Mouse (Mus musculus) cerebral cortex, adult 2 months (tissue): Measurements from ENCODE around the gene Tnfrsf8.

Experiments used
- WGBS: fragments of 180-500 bp; shearing (Covaris S2); methylation state at CpG from one replicate; pipeline ENCODE4 v1.1.7; 2018; 5-methylcytosine and 5-hydroxymethylcytosine counted together

Gene Tnfrsf8

DNA sequence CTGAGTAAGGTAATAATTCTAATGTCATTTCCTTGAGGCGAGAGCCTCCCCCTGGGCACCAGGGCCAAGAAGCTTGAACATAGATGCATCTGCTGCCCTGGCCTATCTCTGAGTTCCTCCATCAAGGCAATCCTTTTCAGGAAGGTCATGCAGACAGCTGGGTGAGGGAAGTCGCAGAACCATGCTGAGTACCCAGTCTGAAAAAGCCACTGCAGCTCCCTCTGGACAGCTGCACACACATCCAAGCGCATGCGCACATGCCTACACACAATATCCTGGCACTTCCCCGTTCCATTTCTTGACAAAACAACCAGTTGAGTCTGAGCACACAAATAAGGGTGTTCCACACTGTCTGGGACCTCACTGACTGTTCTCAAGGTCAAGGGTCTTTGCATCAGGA lies 83.2 kb downstream of the Tnfrsf8 start:
- WGBS: 90% methylated on average over 5 of the region's 5 CpGs

DNA sequence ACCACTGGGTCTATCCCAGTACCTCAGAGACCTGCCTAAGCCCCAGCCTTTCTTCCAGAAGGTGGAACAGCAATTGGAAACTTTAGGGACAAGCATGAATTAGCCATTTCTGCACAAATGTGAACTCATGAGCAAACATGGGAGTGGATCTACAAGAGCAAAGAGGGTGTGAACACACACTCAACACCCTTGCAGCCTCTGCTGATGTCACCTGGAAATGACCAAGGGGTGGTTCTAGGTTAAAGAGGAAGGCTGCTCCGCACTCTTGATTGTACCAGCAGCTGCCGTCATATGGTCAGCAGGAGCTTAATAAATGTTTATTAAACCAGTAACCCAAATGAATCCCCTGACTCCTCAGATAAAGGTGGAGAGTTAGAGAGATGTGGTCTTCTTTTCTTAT lies 84.3 kb downstream of the Tnfrsf8 start:
- WGBS: 81% methylated on average over 2 of the region's 2 CpGs

DNA sequence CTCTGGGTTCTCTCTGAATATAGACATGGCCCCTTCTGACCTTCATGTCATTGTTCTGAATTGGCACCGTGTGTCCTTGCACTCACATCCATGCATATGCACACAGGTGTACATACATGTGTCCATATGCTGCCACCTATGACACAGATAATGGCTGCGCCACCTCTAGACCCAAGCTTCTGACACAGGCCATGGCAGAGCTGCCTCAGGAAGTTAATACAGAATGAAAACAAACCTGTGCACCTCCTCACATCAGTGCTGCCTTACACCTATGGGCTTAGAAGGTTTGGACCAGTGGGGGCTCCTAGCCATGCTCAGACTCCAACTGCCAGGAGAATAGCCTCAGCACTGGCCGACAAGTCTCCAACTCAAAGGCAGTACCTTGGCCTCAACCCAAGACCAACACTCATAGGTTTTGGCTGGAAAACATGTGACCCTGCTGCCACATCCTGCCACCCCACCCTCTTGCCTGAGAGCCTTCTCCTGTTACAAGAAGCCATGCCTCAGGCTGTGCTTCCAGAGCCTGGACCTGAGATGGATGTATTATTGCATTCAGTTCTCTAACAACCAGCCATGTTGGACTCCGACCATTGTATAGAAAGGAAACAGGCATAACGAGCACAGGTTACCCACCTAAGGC lies 85.3 kb downstream of the Tnfrsf8 start:
- WGBS: 80% methylated on average over 5 of the region's 5 CpGs

DNA sequence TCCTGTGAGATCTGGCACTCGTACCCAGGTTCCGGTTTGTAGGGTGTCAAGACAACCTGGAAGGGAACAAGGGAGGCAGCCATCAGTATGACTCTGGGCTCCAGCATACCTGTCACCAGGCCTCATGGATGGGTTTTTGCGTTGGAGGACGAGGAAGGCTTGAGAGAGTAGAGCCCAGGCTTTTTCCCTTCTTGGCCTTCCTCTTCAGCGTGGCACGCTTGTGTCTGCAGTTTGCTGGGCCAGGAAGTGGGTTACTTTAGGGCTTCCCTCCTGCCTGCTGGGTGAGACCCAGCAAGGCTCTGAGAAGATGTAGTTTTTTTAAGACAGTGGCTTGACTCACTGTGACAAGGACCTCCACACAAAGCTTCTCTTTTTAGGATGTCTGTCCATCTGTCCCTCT lies 85.9 kb downstream of the Tnfrsf8 start:
- 81% methylated on average over 6 of the region's 6 CpGs for WGBS

DNA sequence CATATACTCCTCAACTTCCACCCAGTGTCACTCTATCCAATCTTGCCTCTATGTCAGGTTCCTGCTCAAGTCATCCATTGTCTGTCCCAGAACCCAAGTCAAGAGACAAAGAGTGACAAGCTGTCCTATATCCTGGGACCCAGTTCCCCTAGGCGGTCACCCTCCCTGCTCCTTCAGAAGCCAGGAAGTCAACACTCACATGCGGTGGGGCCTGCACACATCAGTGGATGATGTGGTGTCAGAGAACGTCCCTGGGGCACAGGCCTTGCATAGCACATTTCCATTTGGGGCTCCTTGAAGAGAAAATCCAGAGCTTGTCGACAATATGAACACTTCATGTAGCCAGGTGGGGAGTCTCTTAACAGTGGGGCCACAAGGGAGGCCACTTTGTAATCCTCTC lies 90.4 kb downstream of the Tnfrsf8 start:
- WGBS: 93% methylated on average over 4 of the region's 4 CpGs

DNA sequence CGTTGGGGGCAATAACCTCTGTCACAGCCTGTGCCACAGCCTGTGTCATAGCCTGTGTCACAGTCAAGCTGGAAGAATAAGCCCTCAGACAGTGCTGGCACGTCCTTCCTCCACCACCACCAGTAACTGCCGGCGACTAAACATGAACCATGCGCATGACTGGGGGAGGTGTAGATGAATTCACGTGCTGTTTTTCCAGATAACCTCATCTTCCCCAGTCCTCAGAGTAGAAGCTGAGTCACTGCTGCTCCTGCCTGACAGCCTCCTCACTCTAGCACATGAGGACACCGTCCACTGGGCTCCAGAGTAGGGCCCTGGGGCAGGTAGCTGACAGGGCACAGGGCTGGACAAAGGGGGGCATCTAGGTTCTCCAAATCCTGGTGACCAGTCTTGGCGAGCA lies 92.9 kb downstream of the Tnfrsf8 start:
- 58% methylated on average over 8 of the region's 8 CpGs for WGBS

DNA sequence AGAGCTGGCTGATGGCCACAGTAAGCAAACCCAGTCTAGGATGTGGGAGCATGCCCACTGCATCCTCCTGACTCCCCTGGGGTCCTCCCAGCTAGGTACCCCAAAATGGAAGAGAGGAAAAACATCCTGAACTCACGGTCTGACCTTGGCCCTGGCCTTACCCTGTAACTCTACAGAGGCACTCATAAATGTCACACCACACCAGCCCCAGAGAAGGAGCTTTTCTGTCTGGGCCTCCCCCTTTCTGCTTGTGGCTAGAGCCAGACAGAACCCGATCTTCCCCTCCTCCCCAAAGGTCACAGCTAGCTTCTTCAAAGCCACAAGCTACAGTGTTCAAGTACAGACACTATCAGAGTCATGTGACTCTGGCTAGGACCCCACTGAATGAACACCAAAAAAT lies 93.6 kb downstream of the Tnfrsf8 start:
- 68% methylated on average over 2 of the region's 2 CpGs for WGBS

DNA sequence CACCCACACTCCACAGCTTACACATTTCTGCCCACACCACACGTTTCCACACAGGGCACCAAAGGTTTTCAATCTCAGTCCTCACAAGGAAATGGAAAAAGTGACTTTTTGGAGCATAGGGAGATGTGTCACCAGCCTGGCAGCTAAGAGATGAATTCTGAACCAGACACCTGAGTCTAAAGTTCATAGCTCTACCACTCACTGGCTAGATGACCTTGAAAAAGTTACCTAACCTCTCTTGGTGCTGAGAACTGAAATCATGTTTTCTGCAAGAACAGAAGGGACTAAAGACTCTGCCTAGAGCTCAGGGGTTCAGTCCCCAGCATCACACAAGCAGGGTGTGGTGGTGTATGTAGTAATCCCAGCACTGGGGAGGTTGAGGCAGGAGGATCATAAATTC lies 95.0 kb downstream of the Tnfrsf8 start:
- WGBS: 79% methylated on average over 1 of the region's 1 CpGs

DNA sequence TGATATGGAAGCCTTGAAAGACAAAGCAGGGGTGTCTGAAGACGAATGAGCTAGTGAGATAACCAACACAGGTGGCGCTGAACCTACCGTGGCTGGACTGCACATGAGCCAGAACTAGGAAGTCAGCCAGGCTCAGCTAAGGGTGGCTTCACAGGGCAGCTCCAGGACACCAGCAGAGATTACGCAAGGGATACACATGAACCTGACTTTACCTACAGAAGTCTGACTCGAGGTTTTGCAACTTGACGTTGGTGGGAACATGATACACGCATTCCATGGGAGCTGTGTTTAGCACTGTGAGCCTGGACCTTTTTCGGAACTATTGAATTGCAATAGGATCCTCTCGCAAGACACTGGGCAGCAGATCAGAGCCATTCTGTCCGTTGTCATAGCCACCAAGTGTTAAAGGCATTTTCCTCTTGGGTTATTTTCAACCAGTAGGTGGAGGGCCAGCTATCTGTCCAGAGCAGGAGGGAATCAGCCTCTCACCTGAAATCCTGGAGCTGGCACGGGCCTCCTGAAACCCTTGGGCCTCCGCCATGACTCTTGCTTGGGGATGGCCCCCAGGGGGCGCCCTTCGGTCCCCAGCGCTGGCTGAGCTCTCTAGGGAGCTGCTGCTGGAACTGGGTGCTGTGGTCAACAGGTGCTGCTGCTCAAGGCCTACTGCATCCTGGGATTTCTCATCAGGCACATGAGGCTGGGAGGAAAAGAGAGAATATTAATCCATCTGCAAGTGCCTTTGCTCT lies 95.6 kb downstream of the Tnfrsf8 start:
- 62% methylated on average over 15 of the region's 15 CpGs for WGBS

DNA sequence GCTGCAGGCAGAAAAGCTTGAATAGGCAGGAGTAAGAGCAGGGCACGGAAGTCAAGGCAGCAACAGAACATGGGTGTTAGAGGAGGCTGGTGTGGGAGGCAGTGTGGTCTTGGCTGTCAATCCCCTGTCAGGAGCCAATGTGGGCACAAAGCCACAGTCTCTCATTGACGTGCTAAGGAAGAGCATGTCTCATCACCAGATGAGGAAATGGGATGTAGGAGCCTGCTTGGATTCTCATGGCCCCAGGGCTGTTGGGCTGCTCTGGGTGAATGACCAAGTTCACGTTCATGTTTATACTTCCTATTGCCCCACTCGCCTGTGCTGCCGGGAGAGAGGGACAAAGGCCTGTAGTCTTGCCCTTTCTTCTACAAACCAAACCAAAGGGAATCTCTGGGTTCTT lies 97.1 kb downstream of the Tnfrsf8 start:
- 72% methylated on average over 5 of the region's 5 CpGs for WGBS
